Mouse (Mus musculus): Measurements from ENCODE around the gene Mgst1.

GRCm38 (mm10) chr6:138141111-138141592, 1.0 kb downstream of the Mgst1 start:
- TF ChIP-seq POLR2A (IDR thresholded peaks at IDR 0.05; ENCODE audit: low read depth, low read length) (0 out of 2 replicates have a peak, but pooled peaks have one; percentile 29), CTCF (IDR thresholded peaks at IDR 0.05; ENCODE audit: borderline replicate concordance, insufficient read depth, low read length) (no peak)
